Mouse (Mus musculus): ENCODE results near the gene Stra6.

The Stra6 gene

DNA sequence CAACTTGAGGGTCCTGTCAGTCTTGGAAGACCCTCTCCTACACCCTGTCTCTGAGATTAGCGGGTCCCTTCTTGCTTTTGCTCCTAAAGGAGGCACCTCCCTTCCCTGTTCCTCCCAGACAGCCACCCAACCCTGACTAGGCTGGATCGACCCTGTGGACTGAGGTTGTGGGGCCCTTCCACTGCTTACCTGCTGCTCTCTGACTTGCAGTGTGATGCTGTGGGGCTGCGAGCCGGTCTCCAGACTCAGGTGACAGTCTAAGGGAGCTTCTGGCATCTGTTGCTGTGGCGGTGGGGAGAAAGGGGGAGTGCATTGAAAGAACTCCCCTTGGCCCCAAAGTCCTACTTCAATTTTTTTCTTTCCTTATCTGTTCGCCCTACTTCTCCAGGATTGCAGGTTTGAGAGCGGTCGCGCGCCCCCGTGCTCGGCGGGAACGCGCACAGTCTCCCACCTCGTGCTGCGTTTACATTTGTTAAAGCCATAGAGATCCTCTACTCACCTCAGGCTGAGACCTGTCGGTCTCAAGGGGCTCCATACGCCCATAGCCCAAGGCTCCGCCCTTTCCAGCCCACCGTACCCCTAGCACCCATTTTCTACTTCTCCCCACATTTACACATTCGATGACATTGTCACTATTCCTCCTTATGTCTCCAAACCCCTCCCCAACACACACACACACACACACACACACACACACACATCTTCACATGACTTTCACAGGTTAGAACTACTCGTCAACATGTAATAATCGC is 137.7 kb downstream of the Stra6 start:
- no peak for DNase-seq (ENCODE audit: extremely low read depth, insufficient read length, low spot score)

DNA sequence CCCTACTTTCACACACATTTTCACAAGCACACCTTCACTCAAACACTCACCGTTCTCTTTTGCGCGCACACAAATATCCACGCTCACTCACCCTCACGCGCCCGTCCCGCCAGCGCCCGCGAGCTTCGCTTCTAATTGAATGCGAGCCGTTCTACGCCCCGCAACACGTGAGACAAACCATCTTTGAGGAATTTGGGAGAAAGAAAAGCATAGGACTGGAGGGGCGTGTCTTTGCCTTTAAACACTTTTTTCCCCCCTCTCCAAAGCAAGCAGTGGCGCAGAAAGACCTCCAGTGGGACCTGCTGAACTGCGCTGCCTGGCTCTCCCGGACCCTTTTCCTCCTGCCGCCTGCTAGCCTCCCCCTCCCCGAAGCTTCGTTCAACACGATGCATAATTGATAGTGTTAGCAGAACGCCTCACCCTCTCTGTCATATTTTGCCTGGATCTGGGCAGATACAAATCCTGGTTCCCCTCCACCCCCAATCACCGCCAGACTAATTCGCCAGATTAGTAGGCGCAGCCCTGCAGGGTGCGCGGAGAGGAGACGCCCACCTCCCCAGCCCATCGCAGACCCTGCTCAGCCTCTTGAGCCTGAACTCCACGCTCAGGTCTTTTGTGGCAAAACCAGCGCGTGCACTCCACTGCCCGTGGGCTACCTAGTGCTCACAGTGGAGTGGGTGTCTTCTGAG is 138.4 kb downstream of the Stra6 start:
- DNase-seq (ENCODE audit: extremely low read depth, insufficient read length, low spot score), result no peak

DNA sequence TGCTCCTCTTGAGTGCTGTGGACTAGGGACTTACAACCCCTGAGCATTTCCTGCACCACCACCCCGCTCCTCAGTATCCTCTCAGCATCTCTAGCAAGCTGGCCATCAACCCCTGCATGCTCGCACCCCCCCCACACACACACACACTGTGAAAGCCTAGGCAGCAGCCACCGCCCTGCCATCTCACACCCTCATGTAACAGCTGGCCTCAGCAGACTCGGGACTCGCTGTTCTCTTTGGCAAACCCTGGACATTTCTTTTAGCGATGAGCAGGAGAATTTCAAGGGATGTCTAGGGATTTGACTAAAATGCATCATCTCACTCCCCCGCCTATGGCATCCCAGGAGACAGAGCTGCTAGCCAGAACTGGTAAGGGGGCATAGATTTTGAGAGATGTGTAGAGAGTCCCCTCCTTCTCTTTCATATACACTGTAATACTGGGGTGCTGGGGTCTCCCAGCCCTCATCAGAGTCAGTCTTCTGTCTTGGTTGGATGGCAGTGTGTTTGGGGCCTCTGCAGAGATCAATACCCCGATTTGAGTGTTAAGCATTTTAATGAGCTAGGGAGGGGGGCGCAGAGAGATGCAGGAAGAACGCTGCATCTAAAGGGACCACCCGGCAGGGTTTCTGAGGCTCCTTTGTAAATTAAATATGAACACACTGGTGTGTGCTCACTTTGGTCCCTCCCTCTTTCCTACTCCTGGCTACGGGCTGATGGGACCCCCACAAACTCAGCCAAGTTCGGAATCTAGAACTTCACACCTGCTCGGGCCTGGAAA is 139.3 kb downstream of the Stra6 start:
- no peak for DNase-seq (ENCODE audit: extremely low read depth, insufficient read length, low spot score)

Data from 3134 (cell line).